Mouse (Mus musculus) stomach, embryonic 14.5 days (tissue): ENCODE measurements around the gene Ntn1. TPM values are rescaled to one million over a fixed set of nuclear protein-coding genes. Genes with fewer than 3 reads are reported as not detected.

Source experiments
- ATAC-seq: fragments of 200-750 bp; cut with Nextera tagmentation; 2 replicates; pipeline ENCODE4 v1.8.0; 2017; ENCODE audit warnings: low read depth, moderate TSS enrichment; ENCODE audit not compliant: insufficient number of reproducible peaks, insufficient read depth, low FRiP score
- H3K27ac ChIP-seq: fragments of 300-500 bp; sonication (generic); 2 replicates; pipeline ENCODE4 v1.5.1; 2014; ENCODE audit warnings: mild to moderate bottlenecking, low read length, moderate library complexity, mixed read lengths
- H3K27me3 ChIP-seq: fragments of 300-500 bp; sonication (generic); 2 replicates; pipeline ENCODE4 v1.6.1; 2014; ENCODE audit warnings: low read length, control low read depth, mixed read lengths; ENCODE audit not compliant: control insufficient read depth, insufficient read depth
- H3K36me3 ChIP-seq: fragments of 300-500 bp; sonication (generic); 2 replicates; pipeline ENCODE4 v1.6.1; 2014; ENCODE audit warnings: mild to moderate bottlenecking, control low read depth, low read length, moderate library complexity, mixed read lengths; ENCODE audit not compliant: control insufficient read depth, insufficient read depth
- H3K4me1 ChIP-seq: fragments of 300-500 bp; sonication (generic); 2 replicates; pipeline ENCODE4 v1.6.1; 2014; ENCODE audit warnings: low read length, control low read depth, mixed read lengths; ENCODE audit not compliant: control insufficient read depth, insufficient read depth
- H3K4me2 ChIP-seq: fragments of 300-500 bp; sonication (generic); replicated peaks from 2 replicates; pipeline ENCODE4 v1.6.1; 2014; ENCODE audit warnings: low read depth, low read length, control low read depth
- H3K4me3 ChIP-seq: fragments of 300-500 bp; sonication (generic); 2 replicates; pipeline ENCODE4 v1.5.1; 2014; ENCODE audit warnings: low read depth, low read length, control low read depth
- H3K9ac ChIP-seq: fragments of 300-500 bp; sonication (generic); replicated peaks from 2 replicates; pipeline ENCODE4 v1.6.1; 2014; ENCODE audit warnings: low read depth, mild to moderate bottlenecking, control low read depth, low read length, moderate library complexity, mixed read lengths
- H3K9me3 ChIP-seq: fragments of 300-500 bp; sonication (generic); 2 replicates; pipeline ENCODE4 v1.6.1; 2016; ENCODE audit warnings: low read depth, low read length, control low read depth; ENCODE audit not compliant: control insufficient read depth
- WGBS: fragments of 180-500 bp; shearing (Covaris S2); extraction: QIAGEN DNeasy Blood & Tissue Kit; methylation state at CpG from one replicate; pipeline ENCODE4 v1.1.7; 2014; 5-methylcytosine and 5-hydroxymethylcytosine counted together
- polyA plus RNA-seq: library from polyadenylated mRNA; unstranded; fragments of >200 nt; fragmentation: Nextera tagmentation; extraction: Ambion mirVana; gene quantifications from 2 replicates; pipeline ENCODE4 v1.2.1, GENCODE M21; 2014

The Ntn1 gene
- polyA plus RNA-seq, 1 experiment from 2014 or later: 8.7 TPM

DNA sequence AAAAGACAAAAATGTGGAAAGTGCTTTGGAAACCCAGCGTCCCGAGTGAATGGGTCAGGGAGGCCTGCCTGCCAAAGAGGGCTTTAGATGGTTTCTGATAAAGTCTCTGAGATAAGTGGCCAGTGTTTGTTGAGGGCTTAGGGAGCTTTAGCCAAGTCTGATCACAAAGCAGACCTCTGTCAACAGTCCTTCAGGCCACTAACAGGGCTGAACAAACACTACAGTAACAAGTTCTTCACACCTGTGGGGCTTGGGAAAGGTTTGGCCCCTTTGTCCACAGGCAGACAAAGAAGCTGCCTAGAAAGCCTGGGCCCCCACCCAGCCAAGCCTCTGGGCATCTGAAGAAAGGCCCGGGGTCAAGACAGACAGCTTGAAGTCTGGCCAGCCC, 114.9 kb downstream of the Ntn1 start:
- peak; percentile 71 for ATAC-seq
- H3K9me3 ChIP-seq: no peaks in the 10 kb centered on the region
- no peak overlapping the region for H3K9ac ChIP-seq
- WGBS: 24% methylated on average over 3 of the region's 3 CpGs
- H3K4me3 ChIP-seq: no peak overlapping the region
- no peaks in the 10 kb centered on the region for H3K36me3 ChIP-seq
- H3K4me1 ChIP-seq: peaks cover 28% of the 10 kb centered on the region
- H3K27ac ChIP-seq: peak overlapping the region; percentile 78; the same call in 1 of the 2 replicates
- H3K4me2 ChIP-seq: no peak overlapping the region
- no peaks in the 10 kb centered on the region for H3K27me3 ChIP-seq

DNA sequence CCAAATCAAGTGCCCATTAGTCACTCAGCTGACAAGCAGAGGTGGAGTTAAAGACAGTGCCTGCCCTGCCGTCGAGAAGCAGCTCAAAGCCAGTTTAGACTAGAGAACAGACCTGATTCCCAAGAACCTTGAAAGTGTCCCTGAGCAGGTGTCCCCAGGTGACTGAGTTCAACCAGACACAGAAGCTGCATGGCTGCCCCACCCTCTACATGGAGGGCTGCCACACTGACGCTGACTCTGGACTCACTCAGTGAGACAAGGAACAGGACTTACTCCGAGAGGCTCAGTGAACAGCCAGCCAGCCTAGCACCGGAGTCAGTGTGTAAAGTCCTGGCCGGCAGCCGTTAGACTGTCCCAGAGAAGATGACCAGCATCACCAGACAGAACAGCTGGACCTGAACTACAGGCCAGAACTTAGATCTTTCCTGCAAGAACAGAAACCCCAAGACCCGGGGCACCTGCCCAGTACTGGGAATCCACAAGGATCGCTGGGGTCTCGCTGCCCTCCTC, 120.6 kb downstream of the Ntn1 start:
- Histone ChIP-seq H3K36me3 (no peaks in the 10 kb centered on the region), H3K4me3 (no peak overlapping the region), H3K9ac (no peak overlapping the region), H3K27me3 (no peaks in the 10 kb centered on the region), H3K9me3 (no peaks in the 10 kb centered on the region), H3K27ac (peak overlapping the region; percentile 33; the same call in 1 of the 2 replicates), H3K4me2 (no peak overlapping the region), H3K4me1 (peaks cover 18% of the 10 kb centered on the region)
- 45% methylated on average over 10 of the region's 10 CpGs for WGBS
- ATAC-seq: no peak

DNA sequence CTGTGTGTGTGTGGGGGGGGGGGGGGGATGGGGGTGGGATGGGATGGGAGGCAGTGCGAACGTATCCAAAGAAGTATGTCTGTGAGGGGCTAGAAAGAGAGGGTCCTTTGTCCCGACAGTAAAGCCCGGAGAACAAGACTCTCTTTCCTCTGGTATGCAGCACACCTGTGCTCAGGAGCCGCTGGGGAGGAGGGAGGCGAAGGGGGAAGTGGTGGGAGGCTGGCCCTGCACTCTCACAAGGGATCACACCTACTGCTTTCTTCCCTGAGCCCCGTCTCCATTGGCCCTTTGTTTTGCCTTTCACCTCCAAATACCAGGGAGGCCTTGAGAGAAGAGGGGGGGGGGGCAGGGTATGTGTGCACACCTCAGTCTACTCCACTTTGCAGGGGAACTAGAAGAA, 123.7 kb downstream of the Ntn1 start:
- Histone ChIP-seq H3K9ac (no peak overlapping the region), H3K4me1 (peaks cover 25% of the 10 kb centered on the region), H3K27ac (no peak overlapping the region), H3K4me3 (no peak overlapping the region), H3K36me3 (no peaks in the 10 kb centered on the region), H3K4me2 (no peak overlapping the region), H3K27me3 (no peaks in the 10 kb centered on the region), H3K9me3 (no peaks in the 10 kb centered on the region)
- ATAC-seq: 0 out of 2 replicates have a peak, but pooled peaks have one; percentile 68
- 41% methylated on average over 7 of the region's 7 CpGs for WGBS

DNA sequence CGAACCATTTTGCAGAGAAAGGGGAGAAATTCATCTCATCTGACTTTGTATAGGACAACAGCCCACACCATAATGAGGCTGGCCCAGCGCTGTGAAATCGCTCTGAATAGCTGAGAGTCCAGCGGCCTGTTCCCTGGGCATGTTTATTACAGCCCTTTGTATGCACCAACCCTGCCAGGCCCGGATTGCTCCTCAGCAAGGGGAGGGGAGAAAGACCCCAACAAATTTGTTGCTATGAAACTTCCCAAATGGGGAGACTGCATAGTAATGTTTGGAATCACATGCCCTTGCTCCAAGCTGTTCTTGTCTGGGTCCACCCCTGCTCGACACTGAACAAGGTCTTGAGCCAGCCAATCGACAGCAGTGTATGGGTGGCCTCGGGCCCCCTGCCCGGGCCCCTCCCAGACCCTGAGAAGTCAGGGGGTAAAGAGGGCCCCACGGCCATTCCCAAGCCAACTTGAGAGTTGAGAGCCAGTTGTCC, 126.3 kb downstream of the Ntn1 start:
- Histone ChIP-seq H3K9ac (no peak overlapping the region), H3K27ac (no peak overlapping the region), H3K9me3 (no peaks in the 10 kb centered on the region), H3K4me1 (peaks cover 8% of the 10 kb centered on the region), H3K4me3 (no peak overlapping the region), H3K36me3 (no peaks in the 10 kb centered on the region), H3K27me3 (no peaks in the 10 kb centered on the region), H3K4me2 (no peak overlapping the region)
- no peak for ATAC-seq
- 34% methylated on average over 10 of the region's 10 CpGs for WGBS

DNA sequence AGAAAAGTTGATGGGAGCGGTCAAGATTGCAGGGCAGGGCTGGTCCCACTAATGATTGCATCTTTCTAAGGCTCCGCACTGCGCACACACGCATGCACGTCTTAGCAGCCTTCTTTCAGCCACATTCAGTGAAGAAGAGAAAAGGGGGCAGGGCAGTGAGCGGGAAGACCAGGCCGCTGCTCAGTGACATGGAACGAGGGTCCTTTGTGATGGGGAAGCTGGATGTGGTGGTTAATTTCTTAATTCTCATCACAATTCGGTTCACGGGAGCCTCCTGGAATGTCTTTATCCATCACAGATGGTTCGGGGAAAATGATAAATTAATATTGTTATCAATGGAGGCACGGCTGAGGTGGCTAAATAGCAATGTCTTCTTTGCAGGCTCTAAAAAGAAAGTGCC, 126.8 kb downstream of the Ntn1 start:
- no peak overlapping the region for H3K9ac ChIP-seq
- no peaks in the 10 kb centered on the region for H3K27me3 ChIP-seq
- peaks cover 8% of the 10 kb centered on the region for H3K4me1 ChIP-seq
- no peaks in the 10 kb centered on the region for H3K9me3 ChIP-seq
- H3K4me3 ChIP-seq: no peak overlapping the region
- H3K36me3 ChIP-seq: no peaks in the 10 kb centered on the region
- WGBS: 62% methylated on average over 12 of the region's 12 CpGs
- no peak overlapping the region for H3K4me2 ChIP-seq
- no peak overlapping the region for H3K27ac ChIP-seq
- no peak for ATAC-seq

DNA sequence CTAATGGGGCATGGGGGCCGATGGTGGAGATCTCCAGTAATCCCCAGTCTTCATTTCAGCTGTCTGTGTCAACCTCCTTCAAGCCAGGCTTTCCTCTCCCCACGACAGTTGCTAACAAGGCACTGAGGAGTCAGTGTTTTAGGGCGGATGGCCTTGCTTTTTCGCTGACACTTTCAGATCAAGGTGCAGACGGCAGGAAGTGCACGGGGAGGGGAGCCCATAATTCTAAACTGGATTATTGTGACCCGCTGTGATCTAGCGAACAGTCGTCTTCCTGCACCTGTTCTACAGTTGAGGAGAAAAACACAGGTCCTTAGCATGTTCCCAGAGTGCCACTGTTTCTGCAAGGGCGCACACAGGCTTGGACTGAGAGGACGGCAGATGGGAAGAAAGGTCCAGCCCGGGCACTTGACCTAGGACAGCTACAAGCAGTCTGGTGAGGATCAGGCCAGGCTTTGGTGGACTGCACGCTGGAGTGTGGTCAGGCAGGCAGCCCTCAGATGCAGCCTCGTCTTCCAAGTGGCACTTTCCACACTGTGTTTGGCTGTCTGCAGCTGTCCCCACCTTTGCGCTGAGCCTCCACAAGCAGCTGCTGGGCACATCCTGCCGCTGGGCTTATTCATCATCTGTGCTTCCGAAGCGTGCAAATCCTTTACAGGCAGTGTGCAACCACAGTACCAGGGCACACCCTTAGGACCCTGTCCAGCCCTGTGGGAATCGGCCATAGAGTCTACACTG, 129.7 kb downstream of the Ntn1 start:
- Histone ChIP-seq H3K27me3 (no peaks in the 10 kb centered on the region), H3K9me3 (no peaks in the 10 kb centered on the region), H3K36me3 (no peaks in the 10 kb centered on the region), H3K9ac (no peak overlapping the region), H3K4me3 (no peak overlapping the region), H3K4me2 (no peak overlapping the region), H3K27ac (no peak overlapping the region), H3K4me1 (peaks cover 8% of the 10 kb centered on the region)
- 61% methylated on average over 19 of the region's 19 CpGs for WGBS
- no peak for ATAC-seq

DNA sequence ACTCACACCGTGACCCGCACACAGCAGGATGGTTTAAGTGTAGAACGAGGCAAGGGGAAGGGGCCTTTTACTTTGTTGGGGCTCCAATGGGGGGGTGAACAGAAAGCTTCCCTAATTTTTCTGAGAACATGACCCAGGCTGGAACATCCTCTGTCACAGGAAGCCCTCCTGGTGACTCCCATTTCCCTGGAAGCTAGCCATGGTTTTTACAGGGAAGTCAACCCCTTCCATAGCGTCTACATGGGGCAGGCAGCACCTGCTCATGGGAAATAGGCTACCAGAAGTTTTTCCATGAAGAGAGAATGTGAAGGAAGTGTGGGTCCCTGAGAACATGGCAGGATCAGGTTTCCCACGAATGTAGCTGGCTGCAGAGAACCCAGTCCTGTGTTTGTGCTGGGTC, 136.3 kb downstream of the Ntn1 start:
- H3K27ac ChIP-seq: no peak overlapping the region
- no peak overlapping the region for H3K9ac ChIP-seq
- 86% methylated on average over 5 of the region's 5 CpGs for WGBS
- no peaks in the 10 kb centered on the region for H3K27me3 ChIP-seq
- ATAC-seq: no peak
- H3K4me1 ChIP-seq: peaks cover 7% of the 10 kb centered on the region; the same call in 1 of the 2 replicates
- H3K4me3 ChIP-seq: no peak overlapping the region
- H3K36me3 ChIP-seq: 0 out of 2 replicates have a peak, but pooled peaks cover 8% of the 10 kb centered on the region
- no peaks in the 10 kb centered on the region for H3K9me3 ChIP-seq
- no peak overlapping the region for H3K4me2 ChIP-seq

DNA sequence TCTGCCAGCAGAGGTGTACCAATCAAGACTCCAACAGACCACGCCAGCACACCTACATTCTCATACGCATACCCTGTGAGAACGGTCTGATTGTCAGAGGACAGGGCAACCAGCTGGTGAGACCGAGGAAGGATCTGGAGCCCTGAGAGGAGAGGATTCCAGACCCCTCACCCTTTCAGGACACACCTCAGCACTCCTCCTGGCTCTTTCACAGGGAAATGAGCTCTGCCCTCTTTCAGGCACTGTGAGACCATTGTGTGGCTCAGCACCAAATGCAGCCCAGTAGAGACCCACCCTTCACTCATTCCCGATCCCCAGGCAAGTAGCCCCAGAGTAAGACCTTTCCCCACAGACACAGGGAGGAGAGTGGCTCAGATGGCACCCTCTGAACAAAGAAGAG, 137.5 kb downstream of the Ntn1 start:
- Histone ChIP-seq H3K36me3 (peaks cover 10% of the 10 kb centered on the region; the same call in 1 of the 2 replicates), H3K9ac (no peak overlapping the region), H3K4me2 (no peak overlapping the region), H3K27ac (no peak overlapping the region), H3K4me1 (peaks cover 7% of the 10 kb centered on the region; the same call in 1 of the 2 replicates), H3K27me3 (no peaks in the 10 kb centered on the region), H3K9me3 (no peaks in the 10 kb centered on the region), H3K4me3 (no peak overlapping the region)
- no peak for ATAC-seq
- 90% methylated on average over 5 of the region's 5 CpGs for WGBS
